Mouse (Mus musculus) heart, embryonic 15.5 days (tissue): ENCODE data around the gene Pigr. TPM values are rescaled to one million over a fixed set of nuclear protein-coding genes. Genes with fewer than 3 reads are reported as not detected.

Experiments used
- ATAC-seq: fragments of 200-750 bp; cut with Nextera tagmentation; replicated peaks from 2 replicates; pipeline ENCODE4 v1.8.0; 2017; ENCODE audit warnings: low read depth, moderate TSS enrichment; ENCODE audit not compliant: insufficient number of reproducible peaks, insufficient read depth, low FRiP score
- H3K27ac ChIP-seq: fragments of 300-500 bp; sonication (generic); 2 replicates; pipeline ENCODE4 v1.5.1; 2015; ENCODE audit warnings: mild to moderate bottlenecking, inconsistent platforms
- H3K27me3 ChIP-seq: fragments of 300-500 bp; sonication (generic); 2 replicates; pipeline ENCODE4 v1.6.1; 2015; ENCODE audit warnings: inconsistent platforms
- H3K36me3 ChIP-seq: fragments of 300-500 bp; sonication (generic); 2 replicates; pipeline ENCODE4 v1.6.1; 2015; ENCODE audit warnings: mild to moderate bottlenecking, inconsistent platforms
- H3K4me1 ChIP-seq: fragments of 300-500 bp; sonication (generic); replicated peaks from 2 replicates; pipeline ENCODE4 v1.6.1; 2015; ENCODE audit warnings: inconsistent platforms
- H3K4me2 ChIP-seq: fragments of 300-500 bp; sonication (generic); 2 replicates; pipeline ENCODE4 v1.6.1; 2015; ENCODE audit warnings: inconsistent platforms, mild to moderate bottlenecking, moderate library complexity
- H3K4me3 ChIP-seq: fragments of 300-500 bp; sonication (generic); 2 replicates; pipeline ENCODE4 v1.5.1; 2015; ENCODE audit warnings: mild to moderate bottlenecking, inconsistent platforms
- H3K9ac ChIP-seq: fragments of 300-500 bp; sonication (generic); 2 replicates; pipeline ENCODE4 v1.6.1; 2015; ENCODE audit warnings: mild to moderate bottlenecking, inconsistent platforms
- H3K9me3 ChIP-seq: fragments of 300-500 bp; sonication (generic); replicated peaks from 2 replicates; pipeline ENCODE4 v1.6.1; 2016; ENCODE audit warnings: inconsistent platforms
- WGBS: fragments of 180-500 bp; shearing (Covaris S2); methylation state at CpG from one replicate; pipeline ENCODE4 v1.1.7; 2015; ENCODE audit warnings: mixed read lengths; 5-methylcytosine and 5-hydroxymethylcytosine counted together
- polyA plus RNA-seq: library from polyadenylated mRNA; unstranded; fragments of >200 nt; fragmentation: Nextera tagmentation; extraction: Ambion mirVana; gene quantifications from 2 replicates; pipeline ENCODE4 v1.2.1, GENCODE M21; 2015

Gene Pigr
- polyA plus RNA-seq, 1 experiment from 2014 or later, result not detected

DNA sequence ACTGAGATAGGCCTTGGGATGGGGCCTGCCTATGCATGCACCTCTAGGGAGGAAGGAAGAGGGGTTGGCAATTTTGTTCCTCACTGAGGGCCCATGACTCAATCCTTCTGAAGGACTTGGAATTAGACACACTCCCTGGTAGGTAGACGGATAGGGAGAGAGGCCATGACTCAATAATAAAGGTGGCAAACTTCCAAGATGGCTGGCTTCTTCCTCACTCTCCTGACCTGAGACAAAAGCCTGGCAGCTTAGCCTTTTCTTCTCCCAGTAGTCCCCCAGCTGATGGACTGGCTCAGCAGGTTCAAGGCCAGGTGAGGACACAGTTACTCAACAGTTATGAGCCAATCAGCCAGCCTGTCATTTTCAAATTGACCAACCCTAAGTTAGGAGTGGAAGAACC lies 66.0 kb downstream of the Pigr start:
- Histone ChIP-seq H3K27ac (no peak overlapping the region), H3K4me1 (no peaks in the 10 kb centered on the region), H3K36me3 (no peaks in the 10 kb centered on the region), H3K27me3 (no peaks in the 10 kb centered on the region), H3K9ac (no peak overlapping the region), H3K4me2 (no peak overlapping the region), H3K4me3 (no peak overlapping the region), H3K9me3 (no peaks in the 10 kb centered on the region)
- no peak for ATAC-seq
- 52% methylated on average over 1 of the region's 1 CpGs for WGBS

DNA sequence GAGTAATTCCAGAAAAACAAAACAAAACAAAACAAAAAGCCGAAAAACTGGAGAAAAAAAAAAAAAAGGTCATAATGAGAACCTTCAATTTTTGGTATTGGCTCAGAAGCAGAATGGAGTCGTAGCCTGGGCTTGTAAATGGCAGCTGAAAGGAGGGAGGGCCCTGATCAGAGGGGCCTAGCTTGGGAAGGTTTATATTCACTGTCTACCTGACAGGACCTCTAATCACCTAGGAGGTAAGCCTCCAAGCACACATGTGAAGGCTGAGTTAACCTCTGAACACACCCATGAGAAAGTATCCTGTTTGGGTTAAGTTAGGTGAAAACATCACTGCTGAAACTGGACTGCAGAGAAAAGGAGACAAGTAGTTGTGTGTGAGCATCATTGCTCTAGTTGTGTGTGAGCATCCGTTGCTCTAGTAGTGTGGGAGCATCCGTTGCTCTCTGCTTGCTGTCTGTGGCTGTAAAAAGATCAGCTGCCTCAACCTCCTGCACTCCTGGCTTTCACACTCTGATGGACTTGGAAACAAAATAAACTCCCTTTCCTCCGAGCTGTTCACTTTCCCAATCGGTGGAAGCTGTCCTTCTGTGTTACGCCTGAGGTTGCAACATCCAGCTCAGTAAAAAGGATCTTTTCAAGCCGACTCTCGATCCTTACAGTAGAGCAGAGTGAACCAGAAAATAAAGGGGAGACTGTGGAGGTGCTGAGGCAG lies 67.0 kb downstream of the Pigr start:
- 71% methylated on average over 9 of the region's 9 CpGs for WGBS

DNA sequence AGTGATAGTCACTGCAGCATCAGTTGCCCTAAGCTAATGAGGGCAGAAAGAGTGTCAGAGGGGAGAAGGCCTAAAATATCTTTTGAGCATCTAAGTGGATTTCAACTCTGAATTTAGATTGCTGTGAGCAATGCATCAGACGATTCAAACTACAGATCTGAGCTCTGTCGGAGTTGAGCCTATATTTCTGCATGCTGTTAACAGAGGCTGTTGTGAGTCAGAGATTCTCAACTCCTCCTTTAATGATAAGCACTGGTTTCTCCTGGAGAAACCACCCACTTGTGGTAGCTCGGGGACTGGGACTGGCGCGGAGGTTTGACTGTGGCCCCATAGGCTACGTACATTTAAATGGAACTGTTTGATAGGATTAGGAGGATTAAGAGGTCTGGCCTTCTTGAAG lies 68.0 kb downstream of the Pigr start:
- H3K27ac ChIP-seq, result no peak overlapping the region
- H3K9me3 ChIP-seq, result no peaks in the 10 kb centered on the region
- H3K4me3 ChIP-seq, result no peak overlapping the region
- ATAC-seq, result no peak
- no peak overlapping the region for H3K4me2 ChIP-seq
- no peaks in the 10 kb centered on the region for H3K27me3 ChIP-seq
- H3K4me1 ChIP-seq, result no peaks in the 10 kb centered on the region
- H3K9ac ChIP-seq, result no peak overlapping the region
- no peaks in the 10 kb centered on the region for H3K36me3 ChIP-seq
- WGBS, result 44% methylated on average over 6 of the region's 6 CpGs

More for the DNA sequence above, 67.0 kb downstream of the Pigr start:
- no peak overlapping the region for H3K4me3 ChIP-seq
- no peak overlapping the region for H3K9ac ChIP-seq
- H3K36me3 ChIP-seq, result no peaks in the 10 kb centered on the region
- no peak overlapping the region for H3K27ac ChIP-seq
- no peaks in the 10 kb centered on the region for H3K4me1 ChIP-seq
- ATAC-seq, result no peak
- no peaks in the 10 kb centered on the region for H3K27me3 ChIP-seq
- H3K9me3 ChIP-seq, result no peaks in the 10 kb centered on the region
- H3K4me2 ChIP-seq, result no peak overlapping the region

Other genes with a start within 250 kb of the Pigr start
- gene Zp3r, start 197.1 kb upstream of the Pigr start, polyA plus RNA-seq, result not detected in 2 replicates
- gene C4bp, start 165.1 kb upstream of the Pigr start, polyA plus RNA-seq, result not detected in 2 replicates
- 0.16 TPM in 1 of 2 replicates, not detected in the other for gene Gm29427, start 110.9 kb upstream of the Pigr start, polyA plus RNA-seq
- gene Yod1, start 109.4 kb upstream of the Pigr start, polyA plus RNA-seq, result 9.5 and 10.5 TPM in 2 replicates
- gene Pfkfb2, start 97.4 kb upstream of the Pigr start, polyA plus RNA-seq, result 6.2 and 7.2 TPM in 2 replicates
- 0.89 and 2.0 TPM in 2 replicates for gene AA986860, start 94.7 kb upstream of the Pigr start, polyA plus RNA-seq
- gene Fcamr, start 25.8 kb upstream of the Pigr start, polyA plus RNA-seq, result 0.06 and 0.08 TPM in 2 replicates
- 1.6 and 2.1 TPM in 2 replicates for gene Fcmr, start 39.0 kb downstream of the Pigr start, polyA plus RNA-seq
- gene Il24, start 60.8 kb downstream of the Pigr start, polyA plus RNA-seq, result not detected in 2 replicates
- not detected in 2 replicates for gene Il20, start 84.8 kb downstream of the Pigr start, polyA plus RNA-seq
- not detected in 2 replicates for gene Il19, start 113.4 kb downstream of the Pigr start, polyA plus RNA-seq
- 0.42 TPM in 1 of 2 replicates, not detected in the other for gene Il10, start 193.2 kb downstream of the Pigr start, polyA plus RNA-seq